In the genomic region with DNA sequence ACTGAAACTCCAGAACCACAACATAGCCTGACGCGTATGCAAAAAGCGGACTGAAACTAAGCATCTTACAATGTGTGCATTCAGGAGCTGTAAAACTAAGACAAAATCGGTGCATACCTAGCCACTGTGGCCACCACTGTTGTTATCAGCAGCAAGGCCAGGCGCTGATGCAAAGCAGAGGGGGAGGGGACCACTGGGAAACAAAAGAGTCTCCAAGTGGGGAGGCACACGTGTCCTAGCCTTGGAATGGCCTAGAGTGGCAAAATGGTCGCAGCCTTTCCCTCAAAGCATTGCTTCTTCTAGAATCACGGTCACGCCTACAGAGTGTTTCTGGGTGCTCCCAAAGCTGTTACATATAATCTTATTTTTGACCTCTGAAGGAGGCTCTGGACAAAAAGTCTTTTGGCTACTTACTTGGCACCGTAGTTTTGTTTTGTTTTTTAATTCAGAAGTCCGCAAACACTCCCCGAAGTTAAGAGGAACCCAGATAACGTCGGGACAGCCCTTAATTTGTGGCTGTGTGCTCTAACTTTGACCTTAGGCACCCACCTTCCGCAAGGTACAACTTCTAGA, we compare ENCODE assay signal across 8 mouse cellular contexts. TPM values are rescaled to one million over a fixed set of nuclear protein-coding genes. Genes with fewer than 3 reads are reported as not detected.
DNase-seq lines count a peak whose midpoint lies in the region; ATAC-seq and TF ChIP-seq lines count a peak whose summit lies in the region.

No protein-coding gene starts in this region.

- ATAC-seq in midbrain, embryonic 16.5 days, result peak; percentile 29

- no peak for TF ChIP-seq CTCF in liver, adult 2 months (IDR thresholded peaks at IDR 0.05; ENCODE audit: low read depth, low read length)

- peak overlapping the region; percentile 76 for H3K9ac ChIP-seq in liver, adult 2 months (ENCODE audit: low read depth, low read length)
- H3K9ac ChIP-seq in midbrain, embryonic 16.5 days (ENCODE audit: low read depth, low read length), result peak overlapping the region; percentile 84

- 4% methylated on average over 15 of the region's 15 CpGs for WGBS in liver, adult 2 months
- 4% methylated on average over 15 of the region's 15 CpGs for WGBS in midbrain, embryonic 16.5 days

- H3K27ac ChIP-seq in liver, adult 2 months (replicated peaks; ENCODE audit: insufficient read depth, low read depth, low read length), result peak overlapping the region; percentile 83
- no peak overlapping the region for H3K27ac ChIP-seq in midbrain, embryonic 16.5 days (ENCODE audit: low read length)

- intact Hi-C loops in gastrocnemius, postnatal 14 days (cut with DNase I; ENCODE audit: low total_unique reads), result no loop called here

- H3K27me3 ChIP-seq in liver, adult 2 months (ENCODE audit: control insufficient read depth, insufficient read depth, low read length), result no peaks in the 10 kb centered on the region
- no peaks in the 10 kb centered on the region for H3K27me3 ChIP-seq in midbrain, embryonic 16.5 days (ENCODE audit: control insufficient read depth, insufficient read depth, low read depth, low read length)

- H3K9me3 ChIP-seq in midbrain, embryonic 16.5 days (replicated peaks; ENCODE audit: control insufficient read depth, low read length, poor library complexity, severe bottlenecking), result no peaks in the 10 kb centered on the region

- H3K79me2 ChIP-seq in liver, adult 2 months (ENCODE audit: control insufficient read depth, insufficient read depth, low read length), result peaks cover 13% of the 10 kb centered on the region; the same call in 1 of the 2 replicates

- H3K4me1 ChIP-seq in liver, adult 2 months (ENCODE audit: control insufficient read depth, insufficient read depth, low read length), result peaks cover 17% of the 10 kb centered on the region
- H3K4me1 ChIP-seq in midbrain, embryonic 16.5 days (ENCODE audit: control insufficient read depth, insufficient read depth, low read length), result peaks cover 22% of the 10 kb centered on the region

- H3K36me3 ChIP-seq in liver, adult 2 months (ENCODE audit: control insufficient read depth, insufficient read depth, low read length), result peaks cover 18% of the 10 kb centered on the region
- H3K36me3 ChIP-seq in midbrain, embryonic 16.5 days (ENCODE audit: control insufficient read depth, insufficient read depth, low read length), result no peaks in the 10 kb centered on the region

- H3K4me3 ChIP-seq in liver, adult 2 months (ENCODE audit: insufficient read depth, low read depth, low read length), result peak overlapping the region; percentile 69
- peak overlapping the region; percentile 90 for H3K4me3 ChIP-seq in midbrain, embryonic 16.5 days (ENCODE audit: low read depth, low read length)

- DNase-seq in urinary bladder, postnatal 14 days (ENCODE audit: low spot score), result peak; percentile 39
- DNase-seq in urinary bladder, adult 18-20 months (ENCODE audit: low spot score in 2 of 2), result no peak
- peak; percentile 26 to 34 for DNase-seq in cerebellum, postnatal 36 days
- DNase-seq in gastrocnemius, postnatal 14 days, result peak; percentile 25
- DNase-seq in kidney, adult 18-20 months, result peak; percentile 49
- peak; percentile 46 for DNase-seq in liver, adult 2 months (ENCODE audit: extremely low read depth, low read depth, low spot score)
- DNase-seq in thymus, postnatal 14 days, result peak; percentile 27

- TF ChIP-seq POLR2A in liver, adult 2 months (IDR thresholded peaks at IDR 0.05; ENCODE audit: extremely low read depth, insufficient read depth, low read length), result no peak

- H3K4me2 ChIP-seq in midbrain, embryonic 16.5 days (ENCODE audit: low read length), result peak overlapping the region; percentile 99

RNA-seq across cellular contexts. Expression of gene Prdx6, which starts 0.9 kb away (rescaled TPM):
- total RNA-seq in gastrocnemius, postnatal 14 days (2021), result 10 to 100 TPM; 70.1 to 78.6 TPM
- total RNA-seq in liver, adult 2 months (2014; rRNA removed), result 413 and 458 TPM in 2 replicates
- polyA plus RNA-seq in liver, adult 2 months (2012; rRNA removed), result 221 and 315 TPM in 2 replicates
- 127 and 137 TPM in 2 replicates for polyA plus RNA-seq in midbrain, embryonic 16.5 days (2015; fragmentation: Nextera tagmentation; extraction: Ambion mirVana)

Comparison
In these comparisons a context has a peak if more than half of its experiments do, and no peak if none do; other contexts are left out.
1. DNase-seq: peak in urinary bladder, postnatal 14 days (single experiment), cerebellum, postnatal 36 days (2 of 2), gastrocnemius, postnatal 14 days (single experiment), kidney, adult 18-20 months (single experiment), liver, adult 2 months (single experiment) and thymus, postnatal 14 days (single experiment); none in urinary bladder, adult 18-20 months (0 of 2).